Mouse (Mus musculus) hindbrain, embryonic 12.5 days (tissue): Measurements from ENCODE around the gene Rpn2. TPM values are rescaled to one million over a fixed set of nuclear protein-coding genes. Genes with fewer than 3 reads are reported as not detected.

Experiments
- ATAC-seq: fragments of 200-750 bp; cut with Nextera tagmentation; 2 replicates; pipeline ENCODE4 v1.8.0; 2017; ENCODE audit warnings: moderate TSS enrichment; ENCODE audit not compliant: low FRiP score
- H3K27ac ChIP-seq: fragments of 300-500 bp; sonication (generic); 2 replicates; pipeline ENCODE4 v1.5.1; 2016; ENCODE audit warnings: mild to moderate bottlenecking
- H3K27me3 ChIP-seq: fragments of 300-500 bp; sonication (generic); 2 replicates; pipeline ENCODE4 v1.6.1; 2016; ENCODE audit warnings: mild to moderate bottlenecking
- H3K36me3 ChIP-seq: fragments of 300-500 bp; sonication (generic); 2 replicates; pipeline ENCODE4 v1.6.1; 2016; ENCODE audit warnings: mild to moderate bottlenecking
- H3K4me1 ChIP-seq: fragments of 300-500 bp; sonication (generic); 2 replicates; pipeline ENCODE4 v1.6.1; 2016
- H3K4me2 ChIP-seq: fragments of 300-500 bp; sonication (generic); replicated peaks from 2 replicates; pipeline ENCODE4 v1.6.1; 2016; ENCODE audit warnings: mild to moderate bottlenecking
- H3K4me3 ChIP-seq: fragments of 300-500 bp; sonication (generic); 2 replicates; pipeline ENCODE4 v1.5.1; 2016; ENCODE audit warnings: mild to moderate bottlenecking
- H3K9ac ChIP-seq: fragments of 300-500 bp; sonication (generic); 2 replicates; pipeline ENCODE4 v1.6.1; 2016; ENCODE audit warnings: mild to moderate bottlenecking, moderate library complexity
- H3K9me3 ChIP-seq: fragments of 300-500 bp; sonication (generic); replicated peaks from 2 replicates; pipeline ENCODE4 v1.6.1; 2016; ENCODE audit warnings: mild to moderate bottlenecking
- WGBS: fragments of 180-500 bp; shearing (Covaris S2); methylation state at CpG from one replicate; pipeline ENCODE4 v1.1.7; 2016; 5-methylcytosine and 5-hydroxymethylcytosine counted together
- polyA plus RNA-seq: library from polyadenylated mRNA; unstranded; fragments of >200 nt; fragmentation: Nextera tagmentation; extraction: Ambion mirVana; gene quantifications from 2 replicates; pipeline ENCODE4 v1.2.1, GENCODE M21; 2016

Rpn2 gene
- 224 and 239 TPM in 2 replicates for polyA plus RNA-seq

DNA sequence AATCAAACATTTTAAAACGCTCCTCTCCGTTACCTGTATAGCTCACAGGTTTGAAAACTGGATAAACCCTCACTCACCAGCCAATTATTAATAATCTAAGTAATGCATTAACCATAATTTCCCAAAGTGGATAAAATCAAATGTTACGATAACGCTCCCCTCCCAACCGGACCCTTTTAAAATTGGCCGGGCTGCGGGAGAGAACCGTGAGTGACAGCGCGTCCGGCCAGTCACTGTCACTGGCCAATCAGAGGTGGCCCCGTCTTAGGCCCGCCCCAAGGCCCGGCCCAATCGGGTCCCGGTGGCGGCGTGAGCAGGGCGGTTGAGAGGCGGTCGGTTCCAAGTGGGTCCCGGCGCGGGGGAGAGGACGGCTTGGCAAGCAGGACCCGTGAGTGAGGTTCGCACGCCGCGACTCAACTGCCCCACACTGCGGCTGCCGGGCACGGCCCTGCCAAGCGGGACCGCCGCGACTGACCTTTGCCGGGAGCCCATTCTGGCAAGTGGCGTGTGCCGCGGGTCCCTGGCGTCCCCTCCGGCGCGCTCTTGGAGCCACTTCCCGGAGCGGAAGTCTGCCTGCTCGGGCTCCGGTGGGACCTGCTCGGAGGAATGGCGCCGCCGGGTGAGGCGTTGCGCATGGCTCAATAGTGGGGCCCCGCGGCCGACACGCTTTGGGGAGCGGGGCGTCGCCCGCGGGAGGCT is at the start of gene Rpn2:
Gene Rpn2, plus strand, starts transcription at position 301 of the 699 bp plus-strand sequence.
- H3K27me3 ChIP-seq, result no peaks in the 10 kb centered on the region
- H3K36me3 ChIP-seq, result peaks cover 19% of the 10 kb centered on the region
- ATAC-seq, result peak; percentile 100
- peak within 1 kb of the TSS; percentile 87 for H3K27ac ChIP-seq
- WGBS, result under 1% methylated on average over 50 of the region's 64 CpGs
- H3K9me3 ChIP-seq, result no peaks in the 10 kb centered on the region
- H3K9ac ChIP-seq, result peak within 1 kb of the TSS; percentile 94
- peak within 1 kb of the TSS; percentile 75 for H3K4me2 ChIP-seq
- H3K4me1 ChIP-seq, result peaks cover 22% of the 10 kb centered on the region
- H3K4me3 ChIP-seq, result peak within 1 kb of the TSS; percentile 96

DNA sequence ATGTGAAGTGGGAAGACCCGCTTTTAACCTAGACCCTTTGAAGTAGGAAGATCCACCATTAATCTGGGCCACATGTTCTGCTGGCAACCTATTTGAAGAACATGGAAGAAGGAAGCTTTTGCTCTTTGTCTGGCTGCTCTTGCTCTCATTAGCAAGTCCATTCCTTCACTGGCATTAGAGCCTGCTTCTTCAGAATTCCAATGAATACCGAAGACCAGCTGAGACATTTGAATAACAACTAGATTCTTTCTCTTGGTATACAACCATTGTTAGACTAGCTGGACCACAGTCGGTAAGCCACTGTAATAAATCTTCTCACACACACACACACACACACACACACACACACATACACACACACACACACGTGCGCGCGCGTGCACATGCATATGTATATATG is 42.9 kb upstream of the Rpn2 start:
- Histone ChIP-seq H3K27ac (no peak overlapping the region), H3K4me1 (no peaks in the 10 kb centered on the region), H3K4me2 (no peak overlapping the region), H3K27me3 (no peaks in the 10 kb centered on the region), H3K36me3 (no peaks in the 10 kb centered on the region), H3K4me3 (no peak overlapping the region), H3K9ac (no peak overlapping the region), H3K9me3 (no peaks in the 10 kb centered on the region)
- no peak for ATAC-seq
- WGBS, result 82% methylated on average over 8 of the region's 8 CpGs

DNA sequence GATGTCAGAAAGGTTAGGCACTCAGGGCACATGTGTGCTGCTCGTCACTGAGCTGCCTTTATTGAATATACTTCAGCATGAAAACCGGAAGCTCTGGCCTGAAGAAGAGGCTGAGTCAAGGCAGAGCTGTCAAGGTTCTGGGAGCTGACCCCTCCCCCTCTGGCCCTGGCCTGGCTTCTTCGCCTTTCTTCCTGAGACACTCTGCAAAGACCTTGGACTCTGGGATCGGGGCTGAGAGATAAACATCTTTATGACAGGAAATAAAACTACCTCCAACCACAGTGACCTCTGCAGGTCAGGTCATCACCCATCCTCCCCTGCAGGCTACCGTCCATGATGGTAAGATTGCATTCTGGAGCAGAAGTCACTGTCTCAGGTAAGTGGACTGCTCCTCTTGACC is 33.8 kb upstream of the Rpn2 start:
- H3K9me3 ChIP-seq, result no peaks in the 10 kb centered on the region
- H3K27me3 ChIP-seq, result no peaks in the 10 kb centered on the region
- H3K36me3 ChIP-seq, result no peaks in the 10 kb centered on the region
- H3K4me2 ChIP-seq, result no peak overlapping the region
- ATAC-seq, result no peak
- H3K9ac ChIP-seq, result no peak overlapping the region
- whole genome bisulfite sequencing, result 63% methylated on average over 5 of the region's 5 CpGs
- no peak overlapping the region for H3K27ac ChIP-seq
- H3K4me1 ChIP-seq, result no peaks in the 10 kb centered on the region
- H3K4me3 ChIP-seq, result no peak overlapping the region

DNA sequence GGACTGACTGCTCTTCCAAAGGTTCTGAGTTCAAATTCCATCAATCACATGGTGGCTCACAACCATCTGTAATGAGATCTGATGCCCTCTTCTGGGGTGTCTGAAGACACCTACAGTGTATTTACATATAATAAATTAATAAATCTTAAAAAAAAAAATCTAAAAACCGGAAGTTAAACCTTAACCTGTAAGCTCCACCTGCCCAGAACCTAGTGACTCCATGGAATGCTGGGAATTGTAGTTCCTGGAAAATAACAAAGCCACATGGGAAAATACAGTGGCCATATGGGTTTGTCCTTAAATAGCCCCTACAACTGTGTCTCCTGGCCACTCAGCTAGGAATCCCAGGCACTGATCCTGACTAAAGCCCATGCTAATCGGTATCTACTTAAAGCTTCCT is 33.2 kb upstream of the Rpn2 start:
- WGBS, result 79% methylated on average over 2 of the region's 2 CpGs
- no peak overlapping the region for H3K27ac ChIP-seq
- no peak for ATAC-seq
- no peak overlapping the region for H3K9ac ChIP-seq
- no peaks in the 10 kb centered on the region for H3K4me1 ChIP-seq
- no peaks in the 10 kb centered on the region for H3K9me3 ChIP-seq
- no peak overlapping the region for H3K4me3 ChIP-seq
- H3K36me3 ChIP-seq, result no peaks in the 10 kb centered on the region
- H3K27me3 ChIP-seq, result no peaks in the 10 kb centered on the region
- no peak overlapping the region for H3K4me2 ChIP-seq

DNA sequence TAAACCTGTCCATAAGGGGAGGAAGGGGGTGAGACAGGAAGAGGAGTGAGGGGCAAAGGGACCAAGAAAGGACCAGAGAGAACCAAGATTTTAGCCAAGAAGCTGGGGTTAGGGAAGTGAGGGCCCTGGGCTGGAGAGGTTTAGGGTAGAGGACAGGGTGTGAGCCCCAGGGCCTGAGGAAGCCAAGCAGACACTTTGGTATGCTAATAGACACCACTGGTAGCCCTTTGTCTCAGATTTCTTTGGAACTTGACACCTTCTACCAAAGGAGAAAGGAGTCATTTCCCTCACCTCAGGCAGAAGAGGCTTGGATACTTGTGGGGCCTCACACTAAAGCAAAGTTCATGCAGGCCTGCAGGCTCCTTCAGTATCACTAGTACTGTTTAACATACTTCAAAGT is 30.7 kb upstream of the Rpn2 start:
- no peak for ATAC-seq
- Histone ChIP-seq H3K4me3 (no peak overlapping the region), H3K4me1 (no peaks in the 10 kb centered on the region), H3K9me3 (no peaks in the 10 kb centered on the region), H3K27me3 (no peaks in the 10 kb centered on the region), H3K4me2 (no peak overlapping the region), H3K27ac (no peak overlapping the region), H3K36me3 (no peaks in the 10 kb centered on the region), H3K9ac (no peak overlapping the region)

DNA sequence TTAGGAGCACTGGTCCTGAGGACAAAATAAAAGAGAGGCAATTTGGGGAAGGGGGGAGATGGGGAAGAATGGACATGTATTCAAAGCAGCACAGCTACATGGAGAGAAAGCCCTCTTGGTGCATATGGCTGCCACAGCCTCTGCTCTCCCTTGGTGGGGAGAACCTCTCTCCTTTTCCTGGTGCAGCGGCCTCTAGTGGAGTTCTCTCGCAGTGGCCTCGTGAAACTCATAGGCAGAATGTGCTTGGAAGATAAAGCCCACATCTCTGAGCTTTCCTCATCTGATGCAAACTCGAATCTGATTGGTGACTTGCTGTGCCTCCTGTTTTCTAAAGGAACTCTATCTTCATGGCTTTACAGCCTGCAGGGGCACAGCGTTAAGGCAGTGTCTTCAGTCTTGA is 19.1 kb upstream of the Rpn2 start:
- H3K27me3 ChIP-seq, result no peaks in the 10 kb centered on the region
- no peaks in the 10 kb centered on the region for H3K9me3 ChIP-seq
- H3K36me3 ChIP-seq, result no peaks in the 10 kb centered on the region
- no peak overlapping the region for H3K4me3 ChIP-seq
- no peak overlapping the region for H3K27ac ChIP-seq
- ATAC-seq, result no peak
- H3K4me1 ChIP-seq, result no peaks in the 10 kb centered on the region
- no peak overlapping the region for H3K9ac ChIP-seq
- WGBS, result 7% methylated on average over 5 of the region's 5 CpGs
- H3K4me2 ChIP-seq, result no peak overlapping the region

DNA sequence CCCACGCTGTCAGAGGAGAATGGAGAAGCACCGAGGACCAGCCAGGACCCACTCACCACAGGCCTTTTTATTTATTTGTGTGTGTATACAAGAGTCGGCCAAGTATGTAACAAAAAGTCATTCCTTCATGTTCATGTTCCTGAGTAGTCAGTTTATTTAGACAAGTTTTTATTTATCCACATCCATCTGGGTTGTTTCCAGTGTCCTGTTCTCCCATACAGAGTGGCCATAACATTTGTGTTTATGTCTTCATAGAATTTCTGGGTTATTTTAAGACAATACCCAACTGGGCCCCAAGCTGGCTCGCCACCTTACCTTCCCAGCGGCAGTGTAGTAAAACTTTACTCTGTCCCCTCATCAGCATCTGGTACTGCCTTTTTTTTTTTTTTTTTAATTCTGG is 16.9 kb upstream of the Rpn2 start:
- Histone ChIP-seq H3K4me1 (no peaks in the 10 kb centered on the region), H3K27ac (no peak overlapping the region), H3K27me3 (no peaks in the 10 kb centered on the region), H3K4me2 (no peak overlapping the region), H3K9me3 (no peaks in the 10 kb centered on the region), H3K9ac (no peak overlapping the region), H3K4me3 (no peak overlapping the region), H3K36me3 (no peaks in the 10 kb centered on the region)
- no peak for ATAC-seq
- WGBS, result 89% methylated on average over 5 of the region's 5 CpGs

DNA sequence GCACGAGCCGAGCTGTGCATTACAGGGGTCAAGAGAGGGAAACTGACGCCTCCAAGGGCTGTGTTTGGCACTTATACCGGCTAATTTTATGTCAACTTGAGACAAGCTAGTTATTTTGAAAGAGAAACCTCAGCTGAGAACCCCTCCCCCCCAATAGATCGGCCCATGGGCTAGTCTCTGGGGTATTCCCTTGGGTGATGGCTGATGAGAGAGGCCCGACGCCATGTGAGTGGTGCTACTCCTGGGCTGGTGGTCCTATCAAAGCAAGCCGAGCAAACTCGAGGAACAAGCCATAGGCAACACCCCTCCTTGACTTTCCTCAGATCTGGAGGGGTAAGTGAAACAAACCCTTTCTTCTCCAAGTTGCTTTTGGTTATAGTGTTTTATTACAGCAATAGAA is 16.3 kb upstream of the Rpn2 start:
- WGBS, result 68% methylated on average over 9 of the region's 9 CpGs
- no peak for ATAC-seq
- H3K9me3 ChIP-seq, result no peaks in the 10 kb centered on the region
- H3K4me1 ChIP-seq, result no peaks in the 10 kb centered on the region
- H3K9ac ChIP-seq, result no peak overlapping the region
- no peak overlapping the region for H3K4me3 ChIP-seq
- H3K27ac ChIP-seq, result no peak overlapping the region
- no peaks in the 10 kb centered on the region for H3K36me3 ChIP-seq
- H3K4me2 ChIP-seq, result no peak overlapping the region
- no peaks in the 10 kb centered on the region for H3K27me3 ChIP-seq

DNA sequence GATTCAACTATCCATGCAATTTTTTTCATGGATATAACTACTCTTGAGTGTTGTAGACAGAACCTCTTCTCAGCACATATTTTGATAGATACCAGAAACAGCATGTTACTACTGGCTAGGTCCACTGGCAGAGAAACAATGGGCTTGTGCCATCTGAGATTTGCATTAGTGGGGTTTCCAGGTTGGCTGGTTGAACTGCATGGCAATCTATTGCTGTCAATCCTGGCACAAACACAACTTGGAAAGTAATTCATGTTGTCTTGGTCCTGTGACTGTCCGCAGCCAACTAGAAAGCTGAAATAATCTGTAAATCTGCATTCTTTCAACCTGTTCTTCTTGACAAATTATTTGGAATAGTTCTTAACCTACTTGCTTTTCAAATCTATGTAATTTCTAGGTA is 15.7 kb upstream of the Rpn2 start:
- no peak for ATAC-seq
- no peak overlapping the region for H3K27ac ChIP-seq
- no peak overlapping the region for H3K9ac ChIP-seq
- no peak overlapping the region for H3K4me3 ChIP-seq
- H3K4me1 ChIP-seq, result no peaks in the 10 kb centered on the region
- no peaks in the 10 kb centered on the region for H3K9me3 ChIP-seq
- no peaks in the 10 kb centered on the region for H3K36me3 ChIP-seq
- H3K4me2 ChIP-seq, result no peak overlapping the region
- WGBS, result 97% methylated on average over 1 of the region's 1 CpGs
- no peaks in the 10 kb centered on the region for H3K27me3 ChIP-seq

DNA sequence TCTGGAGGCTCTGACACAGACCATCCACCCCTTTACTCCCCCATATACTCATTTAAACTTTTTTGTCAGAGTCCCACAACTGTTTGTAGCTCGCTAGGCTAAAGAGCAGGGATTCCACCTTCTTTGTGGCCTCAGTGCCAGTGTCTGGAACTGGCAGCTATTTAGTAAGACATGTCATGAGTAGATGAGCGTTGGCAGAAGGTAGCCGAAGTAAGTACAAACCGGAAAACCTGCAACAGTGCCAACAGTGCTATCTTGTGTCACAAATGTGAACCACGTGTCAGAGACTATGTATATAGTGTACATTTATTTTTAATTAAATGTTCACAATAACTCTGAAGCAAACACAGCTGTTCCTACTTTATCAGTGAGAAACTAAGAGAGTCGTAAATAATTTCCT is 15.0 kb upstream of the Rpn2 start:
- no peaks in the 10 kb centered on the region for H3K9me3 ChIP-seq
- no peak overlapping the region for H3K27ac ChIP-seq
- no peaks in the 10 kb centered on the region for H3K27me3 ChIP-seq
- no peak overlapping the region for H3K4me2 ChIP-seq
- no peak overlapping the region for H3K9ac ChIP-seq
- no peaks in the 10 kb centered on the region for H3K4me1 ChIP-seq
- WGBS, result 77% methylated on average over 6 of the region's 6 CpGs
- no peaks in the 10 kb centered on the region for H3K36me3 ChIP-seq
- no peak for ATAC-seq
- no peak overlapping the region for H3K4me3 ChIP-seq

DNA sequence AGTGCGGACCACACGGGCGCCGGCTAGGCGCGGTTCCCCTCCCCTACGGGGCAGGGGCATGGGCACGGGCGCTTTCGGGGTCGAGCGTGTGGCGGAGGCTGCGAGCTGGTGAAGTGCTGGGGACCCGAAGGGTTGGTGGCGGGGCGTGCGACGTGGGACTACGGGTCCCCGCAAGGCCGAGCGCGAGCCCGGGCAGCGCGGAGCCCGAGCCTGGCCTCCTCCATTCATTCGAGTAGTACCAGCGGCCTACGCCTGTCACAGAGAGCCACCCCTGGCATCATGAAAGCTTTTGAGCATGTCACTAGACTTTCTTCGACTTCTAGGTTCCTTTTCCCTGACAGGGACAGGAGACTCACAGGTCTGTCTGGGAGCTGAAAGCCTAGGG is 591 bp downstream of the Rpn2 start, which contains the start of gene Mroh8:
Gene Mroh8, minus strand, starts transcription at position 134 of the 385 bp plus-strand sequence.
- no peaks in the 10 kb centered on the region for H3K9me3 ChIP-seq
- H3K4me3 ChIP-seq, result peak within 1 kb of the TSS; percentile 96
- H3K4me1 ChIP-seq, result peaks cover 22% of the 10 kb centered on the region
- no peaks in the 10 kb centered on the region for H3K27me3 ChIP-seq
- WGBS, result under 1% methylated on average over 32 of the region's 32 CpGs
- H3K9ac ChIP-seq, result peak within 1 kb of the TSS; percentile 94
- peak within 1 kb of the TSS; percentile 75 for H3K4me2 ChIP-seq
- H3K36me3 ChIP-seq, result peaks cover 22% of the 10 kb centered on the region
- peak; percentile 81 for ATAC-seq
- peak within 1 kb of the TSS; percentile 87 for H3K27ac ChIP-seq

DNA sequence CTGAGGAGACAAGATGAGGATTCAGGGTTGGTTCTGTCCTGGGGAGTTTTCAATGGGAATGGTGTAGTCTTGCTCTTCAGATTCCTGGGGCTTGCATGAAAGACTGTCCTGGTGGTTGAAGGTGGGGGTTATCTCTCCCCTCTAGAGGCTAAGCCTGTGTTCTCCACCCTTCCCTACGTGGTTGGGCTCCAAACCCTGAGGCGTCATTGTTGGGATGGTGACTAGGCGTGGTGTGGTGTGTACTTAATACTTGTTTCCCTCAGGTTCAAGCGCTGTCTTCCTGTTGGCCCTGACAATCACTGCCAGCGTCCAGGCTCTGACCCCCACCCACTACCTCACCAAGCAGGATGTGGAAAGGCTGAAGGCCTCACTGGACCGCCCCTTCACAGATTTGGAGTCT is 4.5 kb downstream of the Rpn2 start:
- peaks cover 19% of the 10 kb centered on the region for H3K4me1 ChIP-seq
- no peak for ATAC-seq
- H3K9ac ChIP-seq, result no peak overlapping the region
- WGBS, result 95% methylated on average over 6 of the region's 6 CpGs
- no peak overlapping the region for H3K4me3 ChIP-seq
- no peaks in the 10 kb centered on the region for H3K9me3 ChIP-seq
- no peak overlapping the region for H3K4me2 ChIP-seq
- H3K27ac ChIP-seq, result no peak overlapping the region
- H3K27me3 ChIP-seq, result no peaks in the 10 kb centered on the region
- H3K36me3 ChIP-seq, result peaks cover 50% of the 10 kb centered on the region

DNA sequence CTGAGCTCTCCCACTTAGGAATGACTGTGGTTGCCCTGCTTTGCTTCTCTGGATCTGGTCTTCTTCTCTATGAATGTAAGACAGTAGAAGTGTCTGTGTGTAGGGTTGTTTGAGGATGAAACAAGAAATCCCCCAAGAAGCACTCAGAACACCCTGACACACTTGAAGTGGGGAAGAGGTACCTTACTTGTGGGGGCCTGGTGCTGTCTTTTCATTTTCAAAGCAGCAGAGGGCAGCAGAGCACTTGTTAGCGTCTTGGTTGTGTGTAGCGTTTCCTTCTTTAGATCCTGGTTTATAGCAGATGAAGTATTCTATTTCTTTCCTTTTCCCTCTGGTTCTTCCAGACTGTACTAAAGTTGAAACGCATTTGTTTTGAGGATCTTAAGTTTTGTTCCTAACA is 8.7 kb downstream of the Rpn2 start:
- Histone ChIP-seq H3K4me2 (no peak overlapping the region), H3K9ac (no peak overlapping the region), H3K27me3 (no peaks in the 10 kb centered on the region), H3K4me1 (no peaks in the 10 kb centered on the region), H3K36me3 (peaks cover 85% of the 10 kb centered on the region), H3K9me3 (no peaks in the 10 kb centered on the region), H3K27ac (no peak overlapping the region), H3K4me3 (no peak overlapping the region)
- 26% methylated on average over 3 of the region's 3 CpGs for WGBS
- no peak for ATAC-seq
